Mouse (Mus musculus) cerebellum, postnatal 4 days (tissue): Measurements from ENCODE around the gene Wdr74.

Source experiments
- DNase-seq, 2 experiments: peaks; one replicate each; pipeline ENCODE4 v3.0.0; 2022; ENCODE audit warnings: low spot score in 2 of 2, mixed read lengths in 1 of 2

Wdr74 gene

DNA sequence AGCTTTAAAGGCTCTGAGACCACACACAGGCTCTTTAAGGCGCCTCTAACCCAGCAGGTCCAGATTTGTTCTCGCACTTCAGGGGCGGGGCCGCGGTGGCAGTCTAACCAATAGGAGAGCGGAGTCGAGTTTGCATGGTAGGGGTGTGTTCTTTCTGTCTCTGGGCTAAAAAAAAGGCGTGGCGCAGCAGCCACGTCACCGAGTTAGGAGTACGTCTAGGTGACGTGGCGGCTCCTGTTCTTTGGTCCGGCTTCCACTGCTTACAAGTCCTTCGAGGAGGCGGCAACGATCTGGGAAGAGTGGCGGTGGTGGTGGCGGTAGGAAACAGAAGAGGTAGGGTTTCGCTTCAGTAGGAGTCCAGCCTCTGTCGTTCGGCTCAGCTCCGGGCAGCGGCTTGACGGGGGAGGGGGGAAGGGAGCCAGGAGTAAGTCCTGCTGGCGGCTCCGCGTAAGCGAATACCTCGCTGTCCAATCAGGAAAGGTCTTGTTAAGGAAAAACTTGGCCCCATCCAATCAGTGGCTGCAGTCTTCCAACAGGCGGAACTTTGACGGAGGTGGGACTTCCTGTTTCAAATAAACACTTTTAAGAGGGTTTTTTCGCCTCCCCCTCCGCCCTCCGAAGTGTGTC lies 5.7 kb downstream of the Wdr74 start, which contains the start of gene Stx5a:
Stx5a (plus strand) TSS at position 171 of the 627 bp plus-strand sequence.
- DNase-seq, result peak; percentile 81 to 89

DNA sequence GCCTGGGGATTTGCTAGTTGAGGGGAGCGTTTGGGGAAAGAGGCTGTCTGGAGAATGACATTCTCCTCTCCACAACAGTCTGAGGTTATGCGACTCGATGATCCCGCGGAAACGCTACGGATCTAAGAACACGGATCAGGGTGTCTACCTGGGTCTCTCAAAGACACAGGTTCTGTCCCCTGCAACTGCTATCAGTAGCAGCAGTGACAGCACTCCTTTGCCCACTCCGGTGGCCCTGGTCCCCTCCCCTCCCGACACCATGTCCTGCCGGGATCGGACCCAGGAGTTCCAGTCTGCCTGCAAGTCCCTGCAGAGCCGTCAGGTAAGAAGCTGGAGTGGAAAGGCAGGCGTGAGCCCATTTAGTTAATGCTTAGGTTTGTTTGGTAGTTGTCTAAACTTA lies 6.5 kb downstream of the Wdr74 start:
- DNase-seq, result no peak

DNA sequence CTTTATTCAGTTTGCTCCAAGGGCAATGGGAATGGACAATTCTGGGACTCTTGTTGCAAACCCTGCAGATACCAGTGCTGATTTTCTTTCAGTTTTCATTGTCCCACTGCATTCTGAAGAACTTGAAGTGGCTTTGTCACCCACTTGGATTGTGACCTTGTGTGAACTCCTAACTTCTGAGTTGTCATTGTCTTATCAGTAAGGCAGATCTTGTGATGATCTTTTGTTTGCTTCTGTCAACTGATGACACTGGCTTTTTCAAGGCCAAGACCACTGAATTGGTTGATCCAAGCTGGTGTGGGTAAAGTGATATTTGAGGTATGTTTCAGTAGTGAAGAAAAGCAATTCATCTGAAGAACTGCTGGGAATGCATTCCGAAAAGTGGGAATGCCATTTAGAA lies 9.8 kb downstream of the Wdr74 start:
- no peak for DNase-seq

DNA sequence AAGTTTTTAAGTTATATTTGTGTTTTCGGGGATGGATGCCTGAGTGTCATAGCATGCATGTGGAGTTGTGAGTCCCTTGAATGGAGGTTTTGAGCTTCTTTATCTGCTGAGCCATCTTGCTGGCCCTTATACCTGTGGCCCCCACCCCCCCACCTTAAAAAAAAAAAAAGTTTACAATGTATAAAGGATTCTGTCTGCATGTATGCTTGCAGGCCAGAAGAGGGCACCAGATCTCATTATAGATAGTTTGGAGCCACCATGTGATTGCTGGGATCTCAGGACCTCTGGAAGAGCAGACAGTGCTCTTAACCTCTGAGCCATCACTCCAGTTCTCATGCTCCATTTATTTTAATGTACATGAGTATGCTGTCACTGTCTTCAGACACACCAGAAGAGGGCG lies 11.7 kb downstream of the Wdr74 start:
- DNase-seq, result no peak

DNA sequence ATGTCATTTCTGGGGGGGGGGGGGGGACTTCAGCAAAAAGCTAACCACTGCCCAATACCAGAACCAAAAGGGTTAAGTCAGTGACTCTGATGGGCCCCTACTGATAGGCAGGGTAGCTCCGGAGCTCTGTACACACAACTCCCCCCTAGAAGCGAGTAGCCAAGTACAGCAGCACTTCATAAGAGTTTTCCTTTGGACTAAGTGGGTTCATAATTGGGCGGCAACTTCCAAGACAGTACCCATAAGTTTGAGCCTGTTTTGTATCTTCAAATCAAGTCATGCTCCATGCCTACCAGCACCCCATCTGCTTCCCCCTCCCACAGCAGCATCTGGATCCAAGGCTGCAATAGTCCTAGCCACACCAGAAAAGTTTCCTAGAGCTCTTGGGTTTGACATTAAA lies 20.0 kb downstream of the Wdr74 start:
- DNase-seq, result no peak

DNA sequence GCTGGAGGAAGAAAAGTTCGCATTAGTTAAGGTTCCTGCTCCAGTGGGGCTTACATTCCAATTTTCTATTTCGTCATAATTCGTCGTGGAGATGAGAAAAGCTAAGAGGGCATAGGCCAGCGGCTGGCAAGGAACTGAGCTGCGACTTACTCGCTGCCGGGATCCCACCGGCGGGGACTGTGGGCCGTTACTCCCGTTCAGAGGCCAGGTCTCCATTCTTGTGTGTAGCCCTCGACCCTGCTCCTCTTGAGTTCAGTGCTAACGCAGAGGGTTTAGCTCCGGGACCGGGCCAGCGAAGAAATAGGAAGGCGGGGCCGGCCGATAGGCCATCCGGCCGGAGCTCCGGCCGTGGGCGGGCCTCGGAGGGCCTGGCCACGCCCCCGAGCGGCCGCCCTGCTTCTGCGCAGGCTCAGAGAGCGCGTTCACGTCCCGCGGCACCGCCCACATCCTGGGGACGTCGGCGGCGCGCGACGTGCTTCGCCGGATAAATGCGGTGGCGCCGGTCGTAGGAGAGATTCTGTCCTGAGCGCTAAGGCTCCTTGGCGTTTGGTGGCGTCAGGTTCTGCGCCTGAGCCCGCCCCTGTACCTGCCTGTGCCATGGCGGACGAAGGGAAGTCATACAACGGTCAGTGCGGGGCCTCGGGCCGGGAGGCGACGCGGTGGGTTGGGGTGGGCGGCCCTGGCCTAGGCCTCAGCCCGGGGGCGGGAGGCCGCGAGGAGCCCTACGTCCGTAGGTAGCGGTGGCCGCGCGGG lies 21.2 kb downstream of the Wdr74 start, which contains the start of gene Nxf1:
Nxf1 (plus strand) TSS at position 439 of the 753 bp plus-strand sequence.
- peak; percentile 75 to 93 for DNase-seq

DNA sequence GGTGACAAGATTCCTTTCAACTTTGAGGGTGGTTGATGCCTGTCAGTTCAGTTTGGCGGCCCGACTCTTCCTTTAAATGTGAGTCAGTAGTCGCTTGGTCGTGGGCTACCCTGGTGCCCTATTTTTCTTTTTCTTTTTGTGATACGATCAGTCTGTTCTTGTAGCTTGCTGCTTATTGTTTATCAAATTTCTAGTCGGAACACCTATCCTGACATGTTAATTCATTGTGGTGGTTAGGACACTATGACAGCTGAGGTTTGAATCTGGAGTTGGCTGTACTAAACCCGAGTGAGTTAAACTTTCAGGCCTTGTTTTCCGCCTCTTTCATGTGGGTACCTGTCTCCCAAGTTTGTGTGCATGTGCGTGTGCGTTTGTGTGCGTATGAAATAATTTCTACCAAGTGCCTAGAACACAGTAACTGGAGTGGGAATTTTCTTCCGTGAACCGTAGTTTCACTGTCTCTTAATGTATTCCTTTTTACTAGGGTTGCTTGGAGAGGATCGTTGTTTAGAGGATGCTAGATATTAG lies 21.9 kb downstream of the Wdr74 start:
- no peak for DNase-seq

DNA sequence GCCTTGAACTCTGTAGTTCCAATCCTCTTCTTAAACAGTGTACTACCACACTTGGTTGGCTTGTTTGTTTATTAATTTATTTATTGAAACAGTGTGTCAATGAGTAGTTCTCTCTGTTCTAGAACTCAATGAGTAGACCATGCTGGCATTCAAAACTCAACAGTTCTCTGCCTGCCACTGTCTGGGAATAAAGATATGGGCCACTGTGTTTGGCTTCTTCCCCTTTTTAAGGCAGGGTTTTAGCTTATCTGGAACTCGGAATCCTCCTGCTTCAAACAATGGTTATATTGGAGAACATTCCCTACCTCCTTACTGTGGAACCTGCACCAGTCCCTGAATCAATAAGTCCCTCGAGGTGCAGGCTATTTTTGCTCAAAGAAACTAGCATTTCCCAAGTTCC lies 23.3 kb downstream of the Wdr74 start:
- no peak for DNase-seq

DNA sequence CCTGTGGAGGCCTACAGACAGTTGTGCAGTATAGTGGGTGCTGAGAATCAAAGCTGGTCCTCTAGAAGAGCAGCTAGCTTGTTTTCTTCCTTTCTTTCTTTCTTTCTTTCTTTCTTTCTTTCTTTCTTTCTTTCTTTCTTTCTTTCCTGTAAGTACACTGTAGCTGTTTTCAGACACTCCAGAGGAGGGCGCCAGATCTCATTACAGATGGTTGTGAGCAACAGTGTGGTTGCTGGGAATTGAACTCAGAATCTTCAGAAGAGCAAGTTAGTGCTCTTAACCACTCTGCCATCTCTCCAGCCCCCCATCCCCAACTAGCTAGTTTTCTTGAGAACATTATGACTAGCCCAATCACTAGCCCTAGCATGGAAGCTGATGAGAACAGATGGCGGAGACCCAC lies 25.1 kb downstream of the Wdr74 start:
- DNase-seq, result no peak

DNA sequence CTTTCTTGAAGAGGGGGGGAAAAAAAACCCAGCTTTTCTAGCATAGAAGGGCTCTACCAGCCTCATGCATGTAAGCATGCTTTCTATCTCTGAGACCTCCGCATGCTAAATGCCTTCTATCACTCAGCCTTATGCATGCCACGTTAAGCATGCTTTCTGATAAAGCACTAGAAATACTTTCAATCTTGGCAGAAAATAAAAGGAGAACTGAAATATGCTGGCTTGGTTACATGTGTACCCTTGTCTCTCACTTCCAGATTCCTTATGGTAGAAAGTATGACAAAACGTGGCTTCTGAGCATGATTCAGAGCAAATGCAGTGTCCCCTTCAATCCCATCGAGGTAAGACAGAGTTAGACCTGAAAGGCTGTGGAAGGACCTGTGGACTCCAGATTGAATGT lies 27.6 kb downstream of the Wdr74 start:
- no peak for DNase-seq

DNA sequence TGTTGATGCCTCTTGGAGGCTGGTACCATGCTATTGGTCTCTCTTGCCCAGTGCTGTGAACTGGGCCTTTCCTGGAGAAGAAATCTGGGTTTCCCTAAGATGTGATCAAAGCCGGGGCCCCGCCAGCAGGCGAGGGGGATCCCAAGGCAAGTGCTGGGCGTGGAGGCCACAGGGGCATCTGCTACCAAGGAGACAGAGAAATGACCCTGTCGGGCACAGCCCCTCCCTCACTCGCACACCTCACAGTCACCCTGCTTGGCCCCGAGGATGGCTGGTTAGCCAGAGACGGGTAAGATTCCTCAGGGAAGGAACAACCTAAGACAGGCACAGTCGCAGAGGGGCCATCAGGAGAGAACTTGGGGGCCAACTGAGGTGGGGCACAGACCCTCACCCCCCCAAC lies 29.9 kb downstream of the Wdr74 start:
- no peak for DNase-seq

DNA sequence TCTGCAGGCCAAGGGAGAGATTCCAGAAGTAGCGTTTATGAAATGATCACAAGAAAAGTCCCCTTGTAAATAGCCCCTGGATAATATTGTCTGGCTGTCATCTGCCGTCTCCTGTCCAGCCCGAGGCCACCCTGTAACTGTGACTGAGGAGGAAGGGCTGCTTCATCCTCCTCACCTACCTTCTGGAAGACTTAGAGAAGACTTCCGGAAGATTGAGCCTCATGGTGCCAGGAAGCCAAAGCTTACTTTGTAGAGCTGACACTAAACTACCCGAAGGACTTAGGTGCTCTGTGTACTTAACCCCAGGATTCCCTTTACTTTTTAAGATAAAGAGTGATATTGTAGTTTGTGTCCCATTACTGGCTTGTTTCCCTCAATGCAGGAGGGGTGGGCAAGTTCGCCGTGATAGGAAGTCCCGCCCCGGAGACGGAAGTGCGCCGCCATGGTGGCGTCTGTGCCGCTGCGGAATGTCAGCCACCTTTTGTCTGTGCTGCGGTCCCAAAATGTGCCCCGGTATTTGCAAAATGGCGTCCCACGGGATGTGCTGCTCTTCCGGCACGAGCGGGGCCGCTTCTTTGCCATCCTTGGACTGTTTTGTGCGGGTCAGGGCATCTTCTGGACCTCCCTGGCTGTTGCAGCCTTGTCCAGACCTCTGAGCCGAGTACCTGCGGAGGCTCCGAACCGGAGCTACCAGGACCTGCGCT lies 35.1 kb downstream of the Wdr74 start, which contains the start of gene Tmem223:
Tmem223 (plus strand) TSS at position 430 of the 704 bp plus-strand sequence.
- DNase-seq, result peak; percentile 49 to 79

DNA sequence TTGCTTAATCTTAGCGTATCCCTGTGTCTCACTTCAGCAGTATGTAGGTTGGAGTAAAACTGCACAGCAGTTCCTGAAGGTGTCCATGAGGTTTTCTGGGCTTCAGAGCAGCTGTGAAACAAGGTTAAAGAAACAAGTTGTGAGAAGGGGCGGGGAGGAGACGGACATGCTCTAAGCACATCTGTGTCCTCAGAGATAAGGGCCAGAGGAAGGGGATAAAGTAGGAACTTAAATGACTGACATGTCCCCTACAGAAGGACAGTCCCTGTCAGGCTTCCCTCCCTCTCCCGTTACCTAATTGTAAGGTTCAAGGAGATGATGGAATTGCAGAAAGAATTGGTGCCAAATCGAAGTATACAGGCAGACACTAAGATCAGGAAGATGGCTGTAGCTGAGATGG lies 37.4 kb downstream of the Wdr74 start:
- no peak for DNase-seq

DNA sequence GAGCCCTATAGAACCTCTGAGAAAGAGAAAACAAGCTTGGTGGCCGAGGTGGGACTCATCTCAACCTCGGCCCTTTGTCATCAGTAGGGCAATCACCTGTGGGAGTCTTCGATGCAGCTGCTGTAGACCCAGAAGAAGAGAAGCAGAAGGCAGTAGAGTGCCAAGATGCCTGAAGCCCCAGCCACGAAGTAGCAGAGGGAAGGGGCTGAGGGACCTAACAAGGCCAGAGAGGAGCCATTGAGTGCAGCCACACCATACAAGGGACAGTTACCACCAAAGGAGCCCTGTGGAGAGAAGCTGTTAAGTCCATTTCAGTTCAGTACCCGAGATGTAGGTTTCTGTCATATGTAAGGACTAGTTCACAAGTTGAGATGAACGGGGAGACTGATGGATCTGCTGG lies 37.8 kb downstream of the Wdr74 start:
- no peak for DNase-seq

DNA sequence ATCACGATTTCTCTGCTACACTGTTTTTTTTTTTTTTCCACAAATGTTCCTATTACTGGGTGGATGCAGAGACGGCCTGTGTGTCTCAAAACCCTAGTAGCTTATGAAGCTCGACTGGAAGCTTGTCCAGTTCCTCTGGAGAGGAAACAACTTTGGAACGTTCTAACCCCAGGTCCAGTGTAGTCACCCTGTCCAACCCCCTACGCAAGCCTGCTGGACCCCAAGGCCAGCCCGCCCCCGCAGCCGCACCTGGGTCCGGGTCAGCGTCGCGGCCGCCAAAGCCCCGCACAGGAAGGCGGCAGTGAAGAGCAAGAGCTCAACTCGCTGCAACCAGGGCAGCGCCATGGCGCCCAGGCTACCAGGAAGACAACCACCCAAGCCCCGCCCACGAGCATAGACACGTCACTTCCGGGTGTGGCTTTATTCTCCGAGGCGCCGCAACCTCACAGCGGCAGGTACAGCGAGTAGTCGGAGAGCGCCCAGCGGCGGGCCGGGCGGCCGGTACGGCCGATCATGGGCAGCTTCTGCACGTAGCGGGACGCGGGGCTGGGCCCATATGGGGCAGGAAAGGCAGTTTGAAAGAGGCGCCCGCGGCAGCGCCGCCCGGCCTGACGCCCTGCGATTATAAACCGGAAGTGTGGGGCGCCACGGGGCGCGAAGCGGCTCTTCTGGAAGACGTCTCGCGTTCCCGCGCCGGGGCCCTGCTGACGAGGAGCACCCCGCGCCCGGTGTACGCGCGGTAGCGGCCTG lies 38.6 kb downstream of the Wdr74 start, which contains the start of gene Tmem179b:
Tmem179b (minus strand) TSS at position 382 of the 750 bp plus-strand sequence.
- DNase-seq, result peak; percentile 95 to 96

DNA sequence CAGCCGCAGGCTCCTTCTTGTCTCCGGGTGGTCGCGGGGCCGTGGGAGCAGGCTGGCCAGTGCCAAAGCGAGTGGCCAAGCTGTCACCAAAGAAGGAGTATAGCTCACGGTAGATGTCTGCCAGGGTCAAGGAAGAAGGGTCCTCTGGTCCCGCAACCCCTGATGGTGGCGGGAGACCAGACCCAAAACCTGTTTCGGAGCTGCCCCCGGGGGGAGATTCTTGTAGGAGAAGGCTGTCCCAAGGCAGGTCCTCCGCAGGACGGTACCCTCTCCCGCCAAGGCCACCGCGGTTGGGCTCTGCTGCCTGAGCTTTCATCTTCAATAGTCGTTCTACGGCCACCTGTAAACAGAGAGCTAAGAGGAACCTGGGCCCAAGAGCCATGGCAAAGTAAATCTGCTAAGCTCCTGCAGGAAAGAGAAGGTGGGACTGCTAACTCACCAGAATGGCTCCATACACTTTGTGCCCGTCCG lies 39.4 kb downstream of the Wdr74 start:
- DNase-seq, result no peak

DNA sequence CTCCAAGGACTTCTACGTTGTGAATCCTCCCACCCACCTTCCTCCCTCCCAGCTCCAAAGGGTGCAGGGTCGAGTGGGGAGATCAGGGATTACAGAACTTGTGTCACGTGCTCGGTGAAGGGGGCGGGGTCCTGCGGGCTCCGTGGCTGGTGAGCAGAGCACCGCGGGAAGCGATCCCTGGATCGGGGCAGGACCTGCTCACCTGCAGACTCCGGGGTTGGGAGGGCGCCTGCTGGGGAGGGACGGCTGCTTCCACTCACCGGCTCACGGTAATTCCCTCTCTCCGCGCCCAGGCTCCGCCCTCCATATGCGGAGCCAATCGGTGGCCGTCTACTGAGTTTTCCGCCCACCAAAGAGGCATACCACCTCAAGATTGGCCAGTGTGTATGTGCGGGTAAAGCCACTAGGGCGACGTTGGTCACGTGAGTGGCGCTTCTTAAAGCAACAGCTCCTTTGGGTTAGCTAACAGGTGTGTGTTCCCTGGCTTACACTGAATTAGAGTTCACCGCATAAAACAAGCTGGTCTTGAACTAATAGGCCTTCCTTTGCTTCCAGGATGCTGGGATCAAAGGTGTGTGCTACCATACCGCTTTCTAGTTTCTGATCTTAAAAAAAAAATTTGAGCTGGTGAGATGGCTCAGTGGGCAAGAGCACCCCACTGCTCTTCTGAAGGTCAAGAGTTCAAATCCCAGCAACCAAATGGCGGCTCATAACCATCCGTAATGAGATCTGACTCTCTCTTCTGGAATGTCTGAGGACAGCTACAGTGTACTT lies 50.6 kb downstream of the Wdr74 start, which contains the start of gene Taf6l:
Taf6l (minus strand) TSS at position 410 of the 774 bp plus-strand sequence.
- DNase-seq, result peak; percentile 71 to 84

DNA sequence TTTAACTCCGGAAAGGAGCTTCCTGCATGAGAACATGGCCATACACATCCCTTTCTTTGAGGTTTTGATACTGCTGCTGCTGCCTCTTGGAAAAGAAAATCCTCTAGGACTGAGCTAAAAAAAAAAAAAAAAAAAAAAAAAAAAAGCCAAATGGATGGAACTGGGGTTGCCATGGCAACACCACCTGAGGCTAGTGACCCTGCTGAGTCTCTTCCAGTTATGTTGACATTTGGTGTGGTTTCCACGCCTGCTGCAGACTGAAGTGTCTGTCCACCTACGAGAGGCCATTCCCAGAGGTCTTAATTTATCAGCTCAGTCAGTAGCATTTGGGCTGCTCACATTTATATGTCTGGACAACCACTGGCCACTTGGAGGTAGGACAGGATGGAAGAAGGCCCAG lies 52.9 kb downstream of the Wdr74 start:
- no peak for DNase-seq

DNA sequence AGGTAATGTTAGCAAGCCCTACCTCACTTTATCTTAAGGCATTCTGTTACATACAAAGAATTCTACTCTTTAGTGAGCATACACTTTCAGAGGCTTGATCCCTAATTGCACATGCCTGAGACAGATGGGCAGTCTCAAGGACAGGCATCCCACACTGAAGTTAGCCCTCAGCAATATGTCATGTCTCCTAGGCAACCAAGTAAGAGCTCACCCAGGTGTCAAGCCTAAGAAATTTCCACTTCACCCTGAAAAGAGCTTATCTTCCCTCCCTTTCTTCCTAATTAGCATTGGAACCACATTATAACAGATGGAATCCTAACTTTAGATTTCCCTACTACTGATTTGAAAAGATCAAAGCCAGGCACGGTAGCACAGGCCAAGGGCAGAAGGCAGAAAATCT lies 53.5 kb downstream of the Wdr74 start:
- no peak for DNase-seq

DNA sequence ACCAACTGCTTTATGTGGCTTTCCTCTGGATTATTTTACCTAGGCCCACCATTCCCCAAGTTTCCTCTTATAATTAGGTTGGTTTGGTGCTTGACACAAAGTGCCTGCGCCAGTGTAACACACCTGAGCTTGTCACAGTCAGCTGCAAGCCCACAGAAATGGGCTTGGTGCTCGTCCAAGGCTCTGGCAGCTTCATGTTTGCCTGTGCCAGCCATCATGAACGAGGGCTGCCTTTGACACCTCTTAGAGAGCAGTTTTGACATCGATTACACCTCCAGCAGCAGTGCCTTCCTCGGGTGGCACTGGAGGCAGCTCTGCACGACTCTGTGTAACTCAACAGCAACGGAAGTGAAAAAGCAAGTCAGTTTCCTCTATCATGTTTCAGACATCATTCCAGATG lies 54.5 kb downstream of the Wdr74 start:
- DNase-seq, result no peak
